ENCODE assay signal across 25 mouse cellular contexts in the genomic region with DNA sequence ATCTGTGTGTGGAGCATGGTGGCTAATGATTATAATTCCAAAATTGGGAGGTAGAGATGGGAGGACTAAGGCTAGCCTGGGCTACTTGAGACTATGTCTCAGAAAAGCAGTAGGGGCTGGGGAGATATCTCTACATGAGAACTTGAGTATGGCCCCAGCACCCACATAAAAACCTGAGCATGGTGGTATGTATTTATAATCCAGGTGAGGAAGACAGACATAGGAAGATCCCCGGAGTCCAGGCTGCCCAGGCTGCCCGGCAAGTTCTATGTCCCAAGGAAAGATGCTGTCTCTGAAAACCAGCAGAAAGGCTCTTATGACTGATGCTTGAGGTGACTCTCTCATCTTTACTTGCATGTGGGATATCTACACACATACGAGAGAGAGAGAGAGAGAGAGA. TPM values are rescaled to one million over a fixed set of nuclear protein-coding genes. Genes with fewer than 3 reads are reported as not detected.
DNase-seq lines count a peak whose midpoint lies in the region; ATAC-seq and TF ChIP-seq lines count a peak whose summit lies in the region.
"Had no signal": no experiment of that assay in that cellular context is flagged by ENCODE, and none has a peak within 500 bp of the region (broad histone marks: within the 10 kb centered on the region; RNA-seq: fewer than 3 reads in every experiment).

No protein-coding gene starts in this region.

- H3K36me3 ChIP-seq in heart, embryonic 13.5 days: no peaks in the 10 kb centered on the region
- no peaks in the 10 kb centered on the region for H3K36me3 ChIP-seq in heart, postnatal 0 days (replicated peaks; ENCODE audit: control insufficient read depth, insufficient read depth, low read length)
- no peaks in the 10 kb centered on the region for H3K36me3 ChIP-seq in stomach, postnatal 0 days (ENCODE audit: control insufficient read depth, insufficient read depth, low read length)
- H3K36me3 ChIP-seq: embryonic facial prominence, embryonic 12.5 days; forebrain, embryonic 10.5 days; forebrain, embryonic 15.5 days; G1E; hindbrain, embryonic 12.5 days; intestine, embryonic 15.5 days; limb, embryonic 13.5 days; midbrain, embryonic 13.5 days had no signal

- no peak overlapping the region for H3K4me3 ChIP-seq in heart, embryonic 13.5 days
- H3K4me3 ChIP-seq in heart, postnatal 0 days (ENCODE audit: low read depth, low read length): no peak overlapping the region
- H3K4me3 ChIP-seq in stomach, postnatal 0 days (ENCODE audit: low read depth, low read length): no peak overlapping the region
- H3K4me3 ChIP-seq: embryonic facial prominence, embryonic 12.5 days; forebrain, embryonic 10.5 days; forebrain, embryonic 15.5 days; hindbrain, embryonic 12.5 days; intestine, embryonic 15.5 days; limb, embryonic 13.5 days; midbrain, embryonic 13.5 days had no signal

- no peak for ATAC-seq in heart, embryonic 13.5 days (ENCODE audit: extremely low read depth, insufficient number of reproducible peaks, low FRiP score, low TSS enrichment)
- ATAC-seq in heart, postnatal 0 days (ENCODE audit: insufficient read depth, low read depth): no peak
- no peak for ATAC-seq in stomach, postnatal 0 days (ENCODE audit: low FRiP score, low TSS enrichment)
- ATAC-seq: forebrain, embryonic 15.5 days; hindbrain, postnatal 0 days; midbrain, embryonic 13.5 days had no signal

- WGBS in heart, embryonic 13.5 days: 73% methylated on average over 3 of the region's 3 CpGs
- 81% methylated on average over 3 of the region's 3 CpGs for WGBS in heart, postnatal 0 days
- WGBS in stomach, postnatal 0 days: 91% methylated on average over 3 of the region's 3 CpGs

- intact Hi-C loops in heart, postnatal 14 days (cut with DNase I): no loop called here

- no peak overlapping the region for H3K9ac ChIP-seq in heart, embryonic 13.5 days
- no peak overlapping the region for H3K9ac ChIP-seq in heart, postnatal 0 days (replicated peaks; ENCODE audit: low read depth, low read length)
- H3K9ac ChIP-seq in stomach, postnatal 0 days (ENCODE audit: low read length): no peak overlapping the region
- H3K9ac ChIP-seq: embryonic facial prominence, embryonic 12.5 days; forebrain, embryonic 15.5 days; hindbrain, embryonic 12.5 days; intestine, embryonic 15.5 days; limb, embryonic 13.5 days; liver, postnatal 0 days; midbrain, embryonic 13.5 days had no signal

- peak; percentile 61 for DNase-seq in heart, adult 11 months
- DNase-seq in heart, postnatal 14 days: no peak
- DNase-seq in heart, adult 18-20 months: no peak
- DNase-seq in heart, postnatal 0 days (ENCODE audit: low spot score): no peak
- no peak for DNase-seq in stomach, postnatal 0 days (ENCODE audit: low spot score)
- no peak for DNase-seq in testis, postnatal 14 days (ENCODE audit: low spot score)
- no peak for DNase-seq in frontal cortex, postnatal 14 days (ENCODE audit: low spot score in 2 of 2)
- DNase-seq: cerebellum, adult 11 months; cerebellum, adult 9-10 months; embryo, embryonic 11 days; retina, postnatal 1 day; thymus, adult 2 months; thymus, postnatal 36 days had no signal

- no peak for TF ChIP-seq CTCF in heart, postnatal 0 days (IDR thresholded peaks at IDR 0.05; ENCODE audit: low read depth)
- no peak for TF ChIP-seq CTCF in stomach, postnatal 0 days (IDR thresholded peaks at IDR 0.05; ENCODE audit: low read depth)

- H3K27me3 ChIP-seq in heart, embryonic 13.5 days (replicated peaks): no peaks in the 10 kb centered on the region
- no peaks in the 10 kb centered on the region for H3K27me3 ChIP-seq in heart, postnatal 0 days (ENCODE audit: control insufficient read depth, insufficient read depth, low read length)
- no peaks in the 10 kb centered on the region for H3K27me3 ChIP-seq in stomach, postnatal 0 days (ENCODE audit: control insufficient read depth, insufficient read depth, low read length)
- H3K27me3 ChIP-seq: embryonic facial prominence, embryonic 12.5 days; forebrain, embryonic 15.5 days; hindbrain, embryonic 12.5 days; intestine, embryonic 15.5 days; limb, embryonic 13.5 days; midbrain, embryonic 13.5 days had no signal

- H3K4me1 ChIP-seq in heart, embryonic 13.5 days: peaks cover 27% of the 10 kb centered on the region
- peaks cover 25% of the 10 kb centered on the region for H3K4me1 ChIP-seq in heart, postnatal 0 days (ENCODE audit: control insufficient read depth, insufficient read depth)
- no peaks in the 10 kb centered on the region for H3K4me1 ChIP-seq in stomach, postnatal 0 days (replicated peaks; ENCODE audit: control insufficient read depth, insufficient read depth)
- H3K4me1 ChIP-seq: embryonic facial prominence, embryonic 12.5 days; forebrain, embryonic 15.5 days; hindbrain, embryonic 12.5 days; intestine, embryonic 15.5 days; limb, embryonic 13.5 days; midbrain, embryonic 13.5 days had no signal

- no peaks in the 10 kb centered on the region for H3K9me3 ChIP-seq in heart, embryonic 13.5 days
- no peaks in the 10 kb centered on the region for H3K9me3 ChIP-seq in heart, postnatal 0 days (replicated peaks; ENCODE audit: control insufficient read depth, low read length)
- no peaks in the 10 kb centered on the region for H3K9me3 ChIP-seq in stomach, postnatal 0 days (ENCODE audit: control insufficient read depth, low read length)
- H3K9me3 ChIP-seq: embryonic facial prominence, embryonic 12.5 days; forebrain, embryonic 10.5 days; forebrain, embryonic 15.5 days; G1E; hindbrain, embryonic 12.5 days; intestine, embryonic 15.5 days; limb, embryonic 13.5 days; midbrain, embryonic 13.5 days had no signal

- H3K4me2 ChIP-seq in heart, embryonic 13.5 days: no peak overlapping the region
- no peak overlapping the region for H3K4me2 ChIP-seq in heart, postnatal 0 days (ENCODE audit: low read depth, low read length)
- H3K4me2 ChIP-seq in stomach, postnatal 0 days (replicated peaks; ENCODE audit: low read depth): no peak overlapping the region
- H3K4me2 ChIP-seq: embryonic facial prominence, embryonic 12.5 days; forebrain, embryonic 15.5 days; hindbrain, embryonic 12.5 days; intestine, embryonic 15.5 days; limb, embryonic 13.5 days; liver, embryonic 11.5 days; midbrain, embryonic 13.5 days had no signal

- peak overlapping the region; percentile 93 for H3K27ac ChIP-seq in heart, embryonic 13.5 days (replicated peaks)
- H3K27ac ChIP-seq in heart, postnatal 0 days (ENCODE audit: low read depth): peak overlapping the region; percentile 94
- peak overlapping the region; percentile 73 for H3K27ac ChIP-seq in stomach, postnatal 0 days (replicated peaks)
- H3K27ac ChIP-seq: embryonic facial prominence, embryonic 12.5 days; forebrain, embryonic 10.5 days; forebrain, embryonic 15.5 days; hindbrain, embryonic 12.5 days; hindbrain, postnatal 0 days; intestine, embryonic 15.5 days; limb, embryonic 13.5 days; midbrain, embryonic 13.5 days had no signal

- no peak for TF ChIP-seq EP300 in heart, postnatal 0 days (IDR thresholded peaks at IDR 0.05; ENCODE audit: low read depth)
- no peak for TF ChIP-seq EP300 in stomach, postnatal 0 days (optimal IDR thresholded peaks at IDR 0.05)

RNA-seq across cellular contexts. Expression of a gene that starts 56.6 kb away (rescaled TPM):
- total RNA-seq in heart, postnatal 14 days (2021): 10 to 100 TPM; 68.0 to 69.3 TPM
- 29.7 and 30.8 TPM in 2 replicates for polyA plus RNA-seq in heart, embryonic 13.5 days (2015; fragmentation: Nextera tagmentation; extraction: Ambion mirVana)
- 10 to 100 TPM; 71.3 to 77.6 TPM for total RNA-seq in heart, adult 18-20 months (2021)
- total RNA-seq in heart, postnatal 0 days (2014; rRNA removed; ENCODE audit: low replicate concordance): 62.9 and 68.3 TPM in 2 replicates
- 22.6 and 26.7 TPM in 2 replicates for polyA plus RNA-seq in heart, postnatal 0 days (2015; fragmentation: Nextera tagmentation; extraction: Ambion mirVana)
- polyA plus RNA-seq in stomach, postnatal 0 days (2015; fragmentation: Nextera tagmentation; extraction: Ambion mirVana): 34.0 and 35.9 TPM in 2 replicates
